Mouse (Mus musculus): ENCODE results near the gene Slbp.

GRCm38 (mm10) chr5:33651017-33651416 is 1.4 kb downstream of the Slbp start:
- no peak for TF ChIP-seq CTCF (IDR thresholded peaks at IDR 0.05; ENCODE audit: borderline replicate concordance, insufficient read depth, low read depth, low read length)
- no peak for TF ChIP-seq POLR2A (IDR thresholded peaks at IDR 0.05; ENCODE audit: borderline replicate concordance, insufficient read depth, low read length)
